Mouse (Mus musculus) embryonic facial prominence, embryonic 10.5 days (tissue): ENCODE measurements around the gene Itgb2l. TPM values are rescaled to one million over a fixed set of nuclear protein-coding genes. Genes with fewer than 3 reads are reported as not detected.

Experiments
- DNase-seq: peaks from one replicate; pipeline ENCODE4 v3.0.0-alpha.2; 2017; ENCODE audit warnings: low spot score
- H3K27ac ChIP-seq: fragments of 300-500 bp; sonication (generic); replicated peaks from 2 replicates; pipeline ENCODE4 v1.5.1; 2016; ENCODE audit warnings: mild to moderate bottlenecking
- H3K27me3 ChIP-seq: fragments of 300-500 bp; sonication (generic); replicated peaks from 2 replicates; pipeline ENCODE4 v1.6.1; 2016; ENCODE audit warnings: low read depth, mild to moderate bottlenecking; ENCODE audit not compliant: poor library complexity, severe bottlenecking
- H3K36me3 ChIP-seq: fragments of 300-500 bp; sonication (generic); replicated peaks from 2 replicates; pipeline ENCODE4 v1.6.1; 2016; ENCODE audit warnings: mild to moderate bottlenecking, moderate library complexity
- H3K4me1 ChIP-seq: fragments of 300-500 bp; sonication (generic); 2 replicates; pipeline ENCODE4 v1.6.1; 2016
- H3K4me3 ChIP-seq: fragments of 300-500 bp; sonication (generic); 2 replicates; pipeline ENCODE4 v1.5.1; 2016; ENCODE audit warnings: mild to moderate bottlenecking, moderate library complexity
- H3K9me3 ChIP-seq: fragments of 300-500 bp; sonication (generic); 2 replicates; pipeline ENCODE4 v1.6.1; 2016; ENCODE audit warnings: mild to moderate bottlenecking
- WGBS: fragments of 180-500 bp; shearing (Covaris S2); methylation state at CpG from one replicate; pipeline ENCODE4 v1.1.7; 2016; 5-methylcytosine and 5-hydroxymethylcytosine counted together
- polyA plus RNA-seq: library from polyadenylated mRNA; unstranded; fragments of >200 nt; fragmentation: Nextera tagmentation; extraction: Ambion mirVana; gene quantifications from 2 replicates; pipeline ENCODE4 v1.2.1, GENCODE M21; 2016

Gene Itgb2l
- polyA plus RNA-seq, 1 experiment from 2014 or later, result not detected

- 89% methylated on average over 10 of the region's 10 CpGs for WGBS
- DNase-seq, result no peak
Observed at GRCm38 (mm10) chr16:96378111-96378510, 65.3 kb downstream of the Itgb2l start.

GRCm38 (mm10) chr16:96376342-96376741, 67.1 kb downstream of the Itgb2l start:
- peak; percentile 47 for DNase-seq
- H3K4me3 ChIP-seq, result no peak overlapping the region
- 21% methylated on average over 7 of the region's 7 CpGs for WGBS

More at GRCm38 (mm10) chr16:96378111-96378510, 65.3 kb downstream of the Itgb2l start:
- no peak overlapping the region for H3K4me3 ChIP-seq
- peaks cover 3% of the 10 kb centered on the region; the same call in 1 of the 2 replicates for H3K4me1 ChIP-seq
- H3K36me3 ChIP-seq, result no peaks in the 10 kb centered on the region
- H3K27me3 ChIP-seq, result no peaks in the 10 kb centered on the region
- H3K9me3 ChIP-seq, result no peaks in the 10 kb centered on the region
- no peak overlapping the region for H3K27ac ChIP-seq

GRCm38 (mm10) chr16:96375538-96375937, 67.9 kb downstream of the Itgb2l start:
- H3K4me1 ChIP-seq, result peaks cover 15% of the 10 kb centered on the region
- 87% methylated on average over 7 of the region's 7 CpGs for WGBS

More at GRCm38 (mm10) chr16:96376342-96376741, 67.1 kb downstream of the Itgb2l start:
- no peaks in the 10 kb centered on the region for H3K27me3 ChIP-seq
- peaks cover 11% of the 10 kb centered on the region for H3K4me1 ChIP-seq
- H3K9me3 ChIP-seq, result no peaks in the 10 kb centered on the region
- no peaks in the 10 kb centered on the region for H3K36me3 ChIP-seq
- H3K27ac ChIP-seq, result 0 out of 2 replicates have a peak overlapping the region, but pooled peaks have one; percentile 12

DNA sequence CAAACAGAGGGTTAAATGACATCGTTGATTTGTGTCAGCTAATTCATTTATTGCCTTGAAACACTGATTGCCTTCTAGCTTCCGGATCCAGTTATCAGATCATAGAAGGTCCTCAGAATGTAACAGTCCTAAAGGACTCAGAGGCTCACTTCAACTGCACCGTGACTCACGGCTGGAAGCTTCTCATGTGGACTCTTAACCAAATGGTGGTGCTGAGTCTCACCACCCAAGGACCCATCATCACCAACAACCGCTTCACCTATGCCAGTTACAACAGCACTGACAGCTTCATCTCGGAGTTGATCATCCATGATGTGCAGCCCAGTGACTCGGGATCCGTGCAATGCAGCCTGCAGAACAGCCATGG, 70.7 kb downstream of the Itgb2l start:
- Histone ChIP-seq H3K9me3 (no peaks in the 10 kb centered on the region), H3K27ac (no peak overlapping the region), H3K4me3 (no peak overlapping the region), H3K36me3 (no peaks in the 10 kb centered on the region), H3K4me1 (peaks cover 15% of the 10 kb centered on the region), H3K27me3 (no peaks in the 10 kb centered on the region)
- no peak for DNase-seq
- WGBS, result 80% methylated on average over 8 of the region's 8 CpGs

More at GRCm38 (mm10) chr16:96375538-96375937, 67.9 kb downstream of the Itgb2l start:
- DNase-seq, result no peak
- Histone ChIP-seq H3K9me3 (no peaks in the 10 kb centered on the region), H3K27me3 (no peaks in the 10 kb centered on the region), H3K27ac (no peak overlapping the region), H3K4me3 (no peak overlapping the region), H3K36me3 (no peaks in the 10 kb centered on the region)

Other genes with a start within 250 kb of the Itgb2l start
- gene Sh3bgr, start 243.2 kb downstream of the Itgb2l start, polyA plus RNA-seq, result 1.5 and 1.7 TPM in 2 replicates
- 0.24 and 0.32 TPM in 2 replicates for gene B3galt5, start 207.8 kb downstream of the Itgb2l start, polyA plus RNA-seq
- gene Pcp4, start 24.0 kb upstream of the Itgb2l start, polyA plus RNA-seq, result 4.4 and 6.8 TPM in 2 replicates